10 mouse cellular contexts compared by ENCODE assay signal in genomic region chr9:91361033-91361855, GRCm38 (mm10). TPM values are rescaled to one million over a fixed set of nuclear protein-coding genes. Genes with fewer than 3 reads are reported as not detected.
DNase-seq lines count a peak whose midpoint lies in the region; ATAC-seq and TF ChIP-seq lines count a peak whose summit lies in the region.
"Had no signal": no experiment of that assay in that cellular context is flagged by ENCODE, and none has a peak within 500 bp of the region (broad histone marks: within the 10 kb centered on the region; RNA-seq: fewer than 3 reads in every experiment).

No protein-coding gene starts in this region.

- no peak for DNase-seq in lung, adult 18-20 months
- peak; percentile 10 for DNase-seq in embryonic facial prominence, embryonic 14.5 days (ENCODE audit: low spot score)
- DNase-seq in thymus, adult 2 months: no peak
- DNase-seq in gastrocnemius, postnatal 14 days: no peak
- DNase-seq: adrenal gland, postnatal 10 days had no signal

- under 1% methylated on average over 35 of the region's 35 CpGs for WGBS in lung, embryonic 15.5 days
- 1% methylated on average over 34 of the region's 35 CpGs for WGBS in embryonic facial prominence, embryonic 14.5 days
- WGBS in limb, embryonic 13.5 days: 1% methylated on average over 35 of the region's 35 CpGs
- WGBS in stomach, embryonic 15.5 days: 1% methylated on average over 35 of the region's 35 CpGs
- 7% methylated on average over 35 of the region's 35 CpGs for WGBS in thymus, adult 2 months

- H3K27ac ChIP-seq in lung, embryonic 15.5 days: no peak overlapping the region
- no peak overlapping the region; the same call in 1 of the 2 replicates for H3K27ac ChIP-seq in embryonic facial prominence, embryonic 14.5 days (replicated peaks; ENCODE audit: low read depth, low read length)
- no peak overlapping the region for H3K27ac ChIP-seq in limb, embryonic 13.5 days
- H3K27ac ChIP-seq in stomach, embryonic 15.5 days: no peak overlapping the region
- no peak overlapping the region for H3K27ac ChIP-seq in thymus, adult 2 months (ENCODE audit: control insufficient read depth, insufficient read depth, low read length)

- H3K4me1 ChIP-seq in lung, embryonic 15.5 days: peaks cover 23% of the 10 kb centered on the region
- H3K4me1 ChIP-seq in embryonic facial prominence, embryonic 14.5 days (ENCODE audit: control insufficient read depth, insufficient read depth, low read length): no peaks in the 10 kb centered on the region
- peaks cover 14% of the 10 kb centered on the region; the same call in 1 of the 2 replicates for H3K4me1 ChIP-seq in limb, embryonic 13.5 days
- H3K4me1 ChIP-seq in stomach, embryonic 15.5 days: peaks cover 15% of the 10 kb centered on the region
- H3K4me1 ChIP-seq in thymus, adult 2 months (replicated peaks; ENCODE audit: control insufficient read depth, insufficient read depth, low read length): peaks cover 5% of the 10 kb centered on the region; the same call in 1 of the 2 replicates

- no peak for TF ChIP-seq POLR2A in thymus, adult 2 months (IDR thresholded peaks at IDR 0.05; ENCODE audit: control insufficient read depth, extremely low read depth, insufficient read depth, low read length, poor library complexity)

- H3K4me2 ChIP-seq in lung, embryonic 15.5 days: 0 out of 2 replicates have a peak overlapping the region, but pooled peaks have one; percentile 47
- peak overlapping the region; percentile 52 for H3K4me2 ChIP-seq in embryonic facial prominence, embryonic 14.5 days (ENCODE audit: low read depth, low read length)
- peak overlapping the region; percentile 54 for H3K4me2 ChIP-seq in limb, embryonic 13.5 days (replicated peaks)
- peak overlapping the region; percentile 50; the same call in 1 of the 2 replicates for H3K4me2 ChIP-seq in stomach, embryonic 15.5 days

- intact Hi-C loops in gastrocnemius, postnatal 14 days (cut with DNase I; ENCODE audit: low total_unique reads): no loop called here

- 0 out of 2 replicates have a peak overlapping the region, but pooled peaks have one; percentile 36 for H3K4me3 ChIP-seq in lung, embryonic 15.5 days
- H3K4me3 ChIP-seq in embryonic facial prominence, embryonic 14.5 days (ENCODE audit: low read depth, low read length): peak overlapping the region; percentile 39
- H3K4me3 ChIP-seq in limb, embryonic 13.5 days: peak overlapping the region; percentile 39
- H3K4me3 ChIP-seq in stomach, embryonic 15.5 days (replicated peaks): peak overlapping the region; percentile 32
- H3K4me3 ChIP-seq in thymus, adult 2 months (ENCODE audit: control insufficient read depth, insufficient read depth, low read length): no peak overlapping the region

- no peak for TF ChIP-seq CTCF in thymus, adult 2 months (IDR thresholded peaks at IDR 0.05; ENCODE audit: borderline replicate concordance, control insufficient read depth, extremely low read depth, insufficient read depth, low read length, poor library complexity)

- no peaks in the 10 kb centered on the region for H3K9me3 ChIP-seq in lung, embryonic 15.5 days
- no peaks in the 10 kb centered on the region for H3K9me3 ChIP-seq in embryonic facial prominence, embryonic 14.5 days (ENCODE audit: control insufficient read depth, low read length)
- no peaks in the 10 kb centered on the region for H3K9me3 ChIP-seq in limb, embryonic 13.5 days
- no peaks in the 10 kb centered on the region for H3K9me3 ChIP-seq in stomach, embryonic 15.5 days

- H3K27me3 ChIP-seq in lung, embryonic 15.5 days: peaks cover 91% of the 10 kb centered on the region
- peaks cover 91% of the 10 kb centered on the region for H3K27me3 ChIP-seq in embryonic facial prominence, embryonic 14.5 days (replicated peaks; ENCODE audit: control insufficient read depth, insufficient read depth, low read length)
- H3K27me3 ChIP-seq in limb, embryonic 13.5 days: peaks cover 88% of the 10 kb centered on the region
- H3K27me3 ChIP-seq in stomach, embryonic 15.5 days (replicated peaks): peaks cover 76% of the 10 kb centered on the region
- peaks cover 22% of the 10 kb centered on the region; the same call in 1 of the 2 replicates for H3K27me3 ChIP-seq in thymus, adult 2 months (ENCODE audit: control insufficient read depth, insufficient read depth, low read length)

- no peak overlapping the region for H3K9ac ChIP-seq in lung, embryonic 15.5 days
- peak overlapping the region; percentile 51; the same call in 1 of the 2 replicates for H3K9ac ChIP-seq in embryonic facial prominence, embryonic 14.5 days (ENCODE audit: low read depth, low read length)
- H3K9ac ChIP-seq in limb, embryonic 13.5 days: no peak overlapping the region
- no peak overlapping the region for H3K9ac ChIP-seq in stomach, embryonic 15.5 days

- H3K36me3 ChIP-seq in lung, embryonic 15.5 days: no peaks in the 10 kb centered on the region
- no peaks in the 10 kb centered on the region for H3K36me3 ChIP-seq in embryonic facial prominence, embryonic 14.5 days (ENCODE audit: control insufficient read depth, insufficient read depth, low read length)
- H3K36me3 ChIP-seq in limb, embryonic 13.5 days: no peaks in the 10 kb centered on the region
- H3K36me3 ChIP-seq in stomach, embryonic 15.5 days: no peaks in the 10 kb centered on the region
- H3K36me3 ChIP-seq in thymus, adult 2 months (ENCODE audit: control insufficient read depth, insufficient read depth, low read length): no peaks in the 10 kb centered on the region

- no peak for ATAC-seq in lung, embryonic 15.5 days (ENCODE audit: borderline replicate concordance, extremely low read depth, low FRiP score, low TSS enrichment)
- ATAC-seq in embryonic facial prominence, embryonic 14.5 days (ENCODE audit: low read depth): no peak
- 0 out of 2 replicates have a peak, but pooled peaks have one; percentile 1 for ATAC-seq in limb, embryonic 13.5 days (ENCODE audit: low FRiP score, low read depth)
- ATAC-seq in stomach, embryonic 15.5 days (ENCODE audit: insufficient read depth, low FRiP score, low read depth): no peak
- ATAC-seq in granulocyte monocyte progenitor cell, adult 5-6 weeks (replicated peaks; ENCODE audit: poor library complexity, severe bottlenecking): no peak

RNA-seq across cellular contexts. Expression of gene Zic4, which starts 1.0 kb away (rescaled TPM):
- polyA plus RNA-seq in lung, embryonic 15.5 days (2015; fragmentation: Nextera tagmentation; extraction: Ambion mirVana): 0.20 TPM in 1 of 2 replicates, not detected in the other
- polyA plus RNA-seq in embryonic facial prominence, embryonic 14.5 days (2014; fragmentation: Nextera tagmentation; extraction: Ambion mirVana): 7.6 and 9.7 TPM in 2 replicates
- 0.33 and 0.41 TPM in 2 replicates for polyA plus RNA-seq in limb, embryonic 13.5 days (2015; fragmentation: Nextera tagmentation; extraction: Ambion mirVana)
- polyA plus RNA-seq in stomach, embryonic 15.5 days (2015; fragmentation: Nextera tagmentation; extraction: Ambion mirVana): 0.06 TPM in 1 of 2 replicates, not detected in the other
- not detected in 2 replicates for polyA plus RNA-seq in thymus, adult 2 months (2012; rRNA removed)
- not detected in 2 replicates for total RNA-seq in granulocyte monocyte progenitor cell, adult 5-6 weeks (2014; fragmentation: Nextera tagmentation)
- total RNA-seq in granulocyte monocyte progenitor cell, adult 5-6 weeks (2017): not detected in 2 replicates
- total RNA-seq in gastrocnemius, postnatal 14 days (2021): under 1 TPM in 1 of 2 experiments, not detected in 1; 0.66 TPM
- total RNA-seq: adrenal gland, postnatal 10 days had no signal
- polyA plus RNA-seq: large intestine, adult 2 months had no signal

RNA-seq across cellular contexts. Expression of gene Zic1, which starts 4.4 kb away (rescaled TPM):
- 0.04 and 0.09 TPM in 2 replicates for polyA plus RNA-seq in lung, embryonic 15.5 days (2015; fragmentation: Nextera tagmentation; extraction: Ambion mirVana)
- polyA plus RNA-seq in embryonic facial prominence, embryonic 14.5 days (2014; fragmentation: Nextera tagmentation; extraction: Ambion mirVana): 2.7 and 2.8 TPM in 2 replicates
- polyA plus RNA-seq in limb, embryonic 13.5 days (2015; fragmentation: Nextera tagmentation; extraction: Ambion mirVana): 0.22 and 0.28 TPM in 2 replicates
- polyA plus RNA-seq in stomach, embryonic 15.5 days (2015; fragmentation: Nextera tagmentation; extraction: Ambion mirVana): 0.04 TPM in 1 of 2 replicates, not detected in the other
- 0.19 and 0.28 TPM in 2 replicates for polyA plus RNA-seq in thymus, adult 2 months (2012; rRNA removed)
- total RNA-seq in granulocyte monocyte progenitor cell, adult 5-6 weeks (2014; fragmentation: Nextera tagmentation): not detected in 2 replicates
- total RNA-seq in granulocyte monocyte progenitor cell, adult 5-6 weeks (2017): not detected in 2 replicates
- 1 to 10 TPM in 1 of 2 experiments, under 1 TPM in 1; 0.47 to 3.9 TPM for total RNA-seq in gastrocnemius, postnatal 14 days (2021)
- polyA plus RNA-seq: large intestine, adult 2 months had no signal
